Mouse (Mus musculus) small intestine, adult 2 months (tissue): ENCODE measurements at regions not wholly inside any gene's neighbourhood (a gene's known extent, or its start where the extent isn't known, plus 50 kb on each side); places are given as distances from the start of the nearest gene placed in this dataset.
"Not testable (repeated sequence)": the region's sequence is repeated elsewhere in the genome, so short reads cannot be mapped to it uniquely, and the experiment has no call there.

Experiments used
- H3K27ac ChIP-seq: fragments of 200-500 bp; 2 replicates; pipeline ENCODE4 v1.5.1; 2012; ENCODE audit warnings: low read depth, low read length, control low read depth, inconsistent platforms; ENCODE audit not compliant: insufficient read depth
- H3K27me3 ChIP-seq: fragments of 200-500 bp; 2 replicates; pipeline ENCODE4 v1.6.1; 2012; ENCODE audit warnings: mild to moderate bottlenecking, moderate library complexity, low read length, inconsistent platforms; ENCODE audit not compliant: control insufficient read depth, insufficient read depth
- H3K36me3 ChIP-seq: fragments of 200-500 bp; 2 replicates; pipeline ENCODE4 v1.6.1; 2012; ENCODE audit warnings: mild to moderate bottlenecking, low read length, control low read depth, inconsistent platforms; ENCODE audit not compliant: control insufficient read depth, insufficient read depth
- H3K4me1 ChIP-seq: fragments of 200-500 bp; 2 replicates; pipeline ENCODE4 v1.6.1; 2012; ENCODE audit warnings: low read length, inconsistent platforms, mixed read lengths; ENCODE audit not compliant: control insufficient read depth, insufficient read depth, insufficient read length
- H3K4me3 ChIP-seq: fragments of 200-500 bp; 2 replicates; pipeline ENCODE4 v1.5.1; 2012; ENCODE audit warnings: low read depth, mild to moderate bottlenecking, control low read depth, inconsistent platforms, low read length, moderate library complexity
- CTCF ChIP-seq: fragments of 200-500 bp; IDR thresholded peaks from 2 replicates; pipeline ENCODE4 v1.5.1; 2012; ENCODE audit warnings: low read depth, mild to moderate bottlenecking, control low read depth, inconsistent platforms, low read length, moderate library complexity, mixed read lengths; ENCODE audit not compliant: insufficient replicate concordance, insufficient read length; ENCODE audit errors: extremely low read depth
- POLR2A ChIP-seq: fragments of 200-500 bp; IDR thresholded peaks from 2 replicates; pipeline ENCODE4 v1.6.1; 2012; ENCODE audit warnings: low read depth, mild to moderate bottlenecking, control low read depth, inconsistent platforms, low read length, moderate library complexity
- WGBS: fragments of 180-500 bp; shearing (Covaris S2); methylation state at CpG from one replicate; pipeline ENCODE4 v1.1.7; 2018; 5-methylcytosine and 5-hydroxymethylcytosine counted together

DNA sequence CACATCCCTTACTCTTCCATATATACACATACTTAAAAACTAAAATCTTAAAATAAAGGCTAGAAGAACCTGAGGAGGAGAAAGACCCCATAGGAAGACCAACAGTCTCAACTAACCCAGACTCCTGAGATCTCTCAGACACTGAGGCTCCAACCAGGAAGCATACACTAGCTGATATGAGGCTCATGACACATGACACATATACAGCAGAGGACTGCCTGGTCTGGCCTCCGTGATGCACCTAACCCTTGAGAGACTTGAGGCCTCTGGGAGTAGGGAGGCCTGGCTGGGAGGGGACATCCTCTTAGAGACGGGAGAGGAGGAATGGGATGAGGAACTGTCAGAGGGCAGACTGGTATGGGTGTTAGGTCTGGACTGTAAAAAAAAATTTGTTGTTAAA is 75.4 kb downstream of the Gm13691 start:
- TF ChIP-seq POLR2A (no peak), CTCF (no peak)
- WGBS: 82% methylated on average over 2 of the region's 2 CpGs

DNA sequence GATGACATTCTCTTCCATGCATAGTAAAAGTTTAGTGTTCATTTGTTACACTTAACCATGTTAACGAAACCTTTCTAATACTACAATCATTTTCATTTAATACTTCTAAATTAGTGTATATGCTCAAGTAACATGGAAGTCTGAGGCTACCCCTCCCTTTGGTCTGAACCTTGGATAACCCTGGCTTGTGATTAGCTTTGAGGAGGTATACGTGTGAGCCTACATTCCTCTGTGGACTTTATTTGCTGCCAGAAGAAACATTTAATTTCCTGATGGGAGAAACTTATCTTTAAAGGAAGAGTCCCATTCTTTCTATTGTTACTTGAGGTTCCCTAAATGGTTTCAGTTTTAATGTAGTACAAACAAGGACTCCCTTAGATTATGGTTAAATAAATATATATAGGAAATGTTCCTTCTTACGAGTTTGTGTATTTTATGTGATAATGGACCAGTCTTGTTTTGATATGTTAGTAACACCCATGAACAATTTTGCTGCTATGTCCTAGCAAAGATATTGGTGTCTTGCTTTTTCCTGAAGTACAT is 75.9 kb downstream of the Gm13691 start:
- Histone ChIP-seq H3K27ac (no peak overlapping the region), H3K4me1 (no peaks in the 10 kb centered on the region), H3K36me3 (no peaks in the 10 kb centered on the region), H3K4me3 (no peak overlapping the region), H3K27me3 (no peaks in the 10 kb centered on the region)
- no peak for TF ChIP-seq CTCF
- no peak for TF ChIP-seq POLR2A
- 61% methylated on average over 3 of the region's 3 CpGs for WGBS

More for the DNA sequence above, 75.4 kb downstream of the Gm13691 start:
- Histone ChIP-seq H3K27ac (no peak overlapping the region), H3K36me3 (no peaks in the 10 kb centered on the region), H3K27me3 (no peaks in the 10 kb centered on the region), H3K4me3 (no peak overlapping the region), H3K4me1 (no peaks in the 10 kb centered on the region)

DNA sequence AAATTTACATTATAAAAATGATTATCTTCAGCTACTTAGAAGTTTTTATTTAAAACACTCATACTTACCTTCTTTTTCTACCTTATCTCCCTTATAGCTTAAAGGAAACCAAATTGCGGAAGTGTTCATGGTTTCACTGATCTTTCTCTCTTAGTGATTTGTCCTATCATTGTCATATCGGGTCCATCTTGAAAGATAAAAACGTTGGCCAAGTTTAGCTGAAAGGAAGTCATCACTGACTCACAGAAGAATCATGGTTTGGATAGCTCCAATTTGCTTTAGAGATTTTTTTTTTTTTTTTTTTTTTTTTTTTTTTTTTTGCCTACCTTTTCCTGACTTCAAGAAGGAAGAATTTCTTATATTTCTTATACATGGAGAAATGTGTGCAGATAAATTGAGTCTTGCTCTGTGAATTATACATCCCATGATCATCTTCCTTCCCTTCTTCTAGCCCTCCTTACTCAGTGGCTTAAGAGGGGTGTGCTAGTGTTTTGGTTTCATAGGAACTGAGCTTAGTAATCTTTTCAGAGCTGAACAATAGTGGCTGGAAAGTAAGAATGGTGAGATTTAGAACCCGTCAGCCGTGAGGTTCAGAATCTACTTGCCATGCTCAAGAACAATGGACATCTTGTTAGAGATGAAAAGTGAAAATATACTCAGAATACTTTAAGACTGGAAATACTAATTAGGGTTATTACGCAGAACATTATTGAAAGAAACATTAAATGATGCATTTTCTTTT is 76.6 kb downstream of the Gm13691 start:
- no peaks in the 10 kb centered on the region for H3K36me3 ChIP-seq
- H3K4me3 ChIP-seq: no peak overlapping the region
- H3K4me1 ChIP-seq: no peaks in the 10 kb centered on the region
- H3K27me3 ChIP-seq: no peaks in the 10 kb centered on the region
- no peak overlapping the region for H3K27ac ChIP-seq
- 81% methylated on average over 6 of the region's 6 CpGs for WGBS
- TF ChIP-seq POLR2A (no peak), CTCF (no peak)

DNA sequence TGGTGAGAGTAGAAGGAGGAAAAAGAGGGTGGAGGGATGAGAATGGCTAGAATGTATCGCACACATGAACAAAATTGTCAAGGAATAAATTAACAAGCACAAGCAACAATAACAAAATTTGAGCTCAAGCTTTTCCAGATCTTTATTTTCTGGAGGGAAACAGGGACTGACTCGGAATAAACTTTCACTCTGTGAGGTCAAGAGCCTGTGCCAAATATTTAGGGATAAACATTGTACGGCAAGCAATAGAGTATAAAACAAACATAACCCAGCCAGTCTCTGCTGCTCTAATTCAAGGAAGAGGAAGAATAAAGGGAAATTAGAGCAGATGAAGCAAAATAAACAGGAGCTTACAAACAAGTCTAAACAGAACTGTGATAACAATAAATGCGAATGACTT is 78.3 kb downstream of the Gm13691 start:
- TF ChIP-seq POLR2A (no peak), CTCF (no peak)
- no peak overlapping the region for H3K4me3 ChIP-seq
- no peaks in the 10 kb centered on the region for H3K27me3 ChIP-seq
- no peaks in the 10 kb centered on the region for H3K4me1 ChIP-seq
- 68% methylated on average over 4 of the region's 4 CpGs for WGBS
- H3K36me3 ChIP-seq: no peaks in the 10 kb centered on the region
- no peak overlapping the region for H3K27ac ChIP-seq

GRCm38 (mm10) chr2:84069411-84069810 is 79.1 kb downstream of the Gm13691 start:
- not testable (repeated sequence) for H3K4me3 ChIP-seq, H3K27me3 ChIP-seq, H3K27ac ChIP-seq, H3K36me3 ChIP-seq, H3K4me1 ChIP-seq
- WGBS: 68% methylated on average over 1 of the region's 1 CpGs

DNA sequence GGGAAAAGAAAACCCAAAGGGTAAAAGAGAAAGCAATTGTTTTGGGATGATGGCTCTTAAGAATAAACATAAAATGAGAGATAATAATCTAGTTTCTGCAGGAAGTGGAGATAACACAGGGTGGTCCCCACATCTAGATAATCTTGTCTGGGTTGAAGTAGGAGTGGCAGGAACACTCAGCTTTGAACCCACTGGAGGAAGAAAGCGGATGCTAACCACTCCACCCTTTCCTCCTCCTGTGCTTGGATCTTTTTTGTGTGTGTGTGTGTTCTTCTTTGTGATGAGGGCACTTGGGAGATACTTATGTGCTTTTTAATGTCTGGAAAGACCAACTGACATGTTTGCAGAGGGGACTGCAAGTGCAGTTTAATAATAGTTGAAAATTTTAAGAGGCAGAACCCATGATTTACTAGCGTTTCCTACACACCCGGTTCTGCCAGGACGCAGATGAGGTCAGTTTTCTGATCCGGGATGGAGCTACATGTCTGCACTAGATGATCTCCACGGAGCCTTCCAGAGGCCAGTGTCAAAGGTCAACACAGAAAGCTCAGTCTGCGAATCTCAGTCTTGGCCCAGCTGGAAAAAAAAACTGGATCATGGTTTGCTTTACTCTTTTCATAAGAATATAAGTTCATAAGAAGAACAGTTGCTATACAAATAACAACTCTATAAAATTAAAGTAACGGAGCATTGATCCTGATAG is 82.7 kb downstream of the Gm13691 start:
- Histone ChIP-seq H3K4me1 (no peaks in the 10 kb centered on the region), H3K27me3 (no peaks in the 10 kb centered on the region), H3K4me3 (no peak overlapping the region), H3K27ac (no peak overlapping the region), H3K36me3 (no peaks in the 10 kb centered on the region)
- TF ChIP-seq POLR2A (no peak), CTCF (no peak)
- WGBS: 69% methylated on average over 8 of the region's 8 CpGs

- Histone ChIP-seq H3K36me3 (no peaks in the 10 kb centered on the region), H3K4me3 (no peak overlapping the region), H3K27me3 (no peaks in the 10 kb centered on the region), H3K27ac (no peak overlapping the region), H3K4me1 (no peaks in the 10 kb centered on the region)
- WGBS: 77% methylated on average over 3 of the region's 3 CpGs
- no peak for TF ChIP-seq POLR2A
- TF ChIP-seq CTCF: no peak
These were observed 85.6 kb downstream of the Gm13691 start for GRCm38 (mm10) chr2:84075944-84076343.
